Comparison of ENCODE assay signal across 7 mouse cellular contexts in genomic region chr5:33495900-33496529, GRCm38 (mm10).
DNase-seq lines count a peak whose midpoint lies in the region; ATAC-seq lines count a peak whose summit lies in the region.

No protein-coding gene starts in this region.

- WGBS in midbrain, embryonic 12.5 days, result 18% methylated on average over 6 of the region's 6 CpGs

- peak; percentile 85 for ATAC-seq in midbrain, embryonic 12.5 days (ENCODE audit: low FRiP score, low read depth)

- intact Hi-C loops in left cerebral cortex, postnatal 14 days (cut with DNase I), result loop anchor here (5.0 kb wide), 1 partner anchor 104 kb away; no protein-coding TSS in a partner anchor

- no peak overlapping the region for H3K27ac ChIP-seq in midbrain, embryonic 12.5 days (replicated peaks)

- H3K4me2 ChIP-seq in midbrain, embryonic 12.5 days (replicated peaks), result no peak overlapping the region

- no peak overlapping the region for H3K9ac ChIP-seq in midbrain, embryonic 12.5 days (replicated peaks)

- no peaks in the 10 kb centered on the region for H3K9me3 ChIP-seq in midbrain, embryonic 12.5 days

- peaks cover 13% of the 10 kb centered on the region for H3K4me1 ChIP-seq in midbrain, embryonic 12.5 days

- no peak overlapping the region for H3K4me3 ChIP-seq in midbrain, embryonic 12.5 days

- H3K27me3 ChIP-seq in midbrain, embryonic 12.5 days, result peaks cover 34% of the 10 kb centered on the region

- peak; percentile 75 to 93 for DNase-seq in adrenal gland, adult (ENCODE audit: inconsistent age in 2 of 2, low spot score in 1 of 2)
- DNase-seq in cerebellum, postnatal 4 days (ENCODE audit: low spot score in 2 of 2), result peak; percentile 82 to 92
- DNase-seq in gastrocnemius, adult 8-10 months (ENCODE audit: low spot score in 2 of 2), result peak; percentile 20 to 45
- DNase-seq in induced T-regulatory cell, adult 2 months (ENCODE audit: low read depth), result peak; percentile 82
- peak; percentile 82 to 91 for DNase-seq in left cerebral cortex, postnatal 14 days (ENCODE audit: low spot score in 2 of 2)
- DNase-seq in spleen, adult 18-20 months, result peak; percentile 39 to 75

- H3K36me3 ChIP-seq in midbrain, embryonic 12.5 days, result no peaks in the 10 kb centered on the region

Comparison
In these comparisons a context has a peak if more than half of its experiments do, and no peak if none do; other contexts are left out.
1. DNase-seq: peak in every context shown above with its lines; median percentile 87 in cerebellum, postnatal 4 days; 86 in left cerebral cortex, postnatal 14 days; 84 in adrenal gland, adult; 82 in induced T-regulatory cell, adult 2 months; 57 in spleen, adult 18-20 months; 32 in gastrocnemius, adult 8-10 months.